Mouse (Mus musculus) retina, adult 2 months (tissue): ENCODE measurements around the gene Cpa4.

ENCODE experiments used
- DNase-seq: peaks from one replicate; pipeline ENCODE4 v3.0.0-alpha.2; 2012; ENCODE audit warnings: low read depth, low spot score

Gene Cpa4

DNA sequence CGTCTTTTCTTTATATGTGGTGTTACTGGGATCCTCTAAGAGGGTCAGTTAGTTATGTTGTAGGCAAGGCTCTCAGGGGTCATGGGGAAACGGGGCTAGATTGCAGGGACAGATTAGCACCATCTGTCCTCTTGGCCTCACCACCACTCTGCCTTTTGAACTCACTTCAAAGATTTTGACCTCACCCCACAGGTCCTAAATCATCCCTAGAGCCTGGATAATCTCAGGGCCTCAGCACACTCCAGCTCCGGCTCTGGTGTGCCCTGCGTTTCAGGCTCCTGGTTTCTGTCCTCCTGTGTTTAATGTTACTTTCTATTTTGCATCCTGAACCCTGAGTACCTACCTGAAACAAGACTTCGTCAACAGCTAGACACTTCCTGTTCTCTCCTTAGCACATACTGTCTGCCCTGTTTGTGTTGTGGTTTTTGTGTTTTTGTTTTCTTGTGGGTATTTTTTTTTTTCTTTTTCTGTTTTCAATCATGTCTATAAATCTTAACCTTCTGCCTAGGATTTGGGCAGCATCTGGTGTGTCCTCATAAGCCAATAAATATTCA is 23.8 kb downstream of the Cpa4 start:
- no peak for DNase-seq

DNA sequence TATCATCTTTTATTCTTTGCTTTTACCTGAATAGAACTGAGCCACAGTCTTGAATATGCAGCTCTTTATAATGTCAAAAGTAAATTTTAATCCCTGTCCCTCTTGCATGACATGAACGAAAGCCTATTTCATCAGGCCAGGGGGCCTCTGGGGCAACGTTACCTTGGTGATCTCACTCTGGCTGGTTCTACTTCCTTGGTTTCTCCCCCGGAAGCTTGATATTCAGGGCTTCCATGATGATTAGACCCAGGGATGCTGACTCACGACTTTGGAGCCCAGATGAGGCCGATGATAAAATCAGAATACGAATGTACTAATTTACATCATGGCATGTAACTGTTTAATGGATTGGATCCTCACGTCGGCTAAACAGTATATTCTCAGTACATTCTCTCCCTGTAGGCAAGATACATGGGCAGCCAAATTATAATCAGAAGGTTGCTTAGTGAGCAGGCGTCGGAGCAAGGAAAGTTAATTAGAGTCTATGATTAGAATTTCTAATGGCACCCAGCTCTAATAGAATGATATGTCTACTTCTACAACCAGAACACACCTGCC is 24.3 kb downstream of the Cpa4 start:
- DNase-seq = no peak

DNA sequence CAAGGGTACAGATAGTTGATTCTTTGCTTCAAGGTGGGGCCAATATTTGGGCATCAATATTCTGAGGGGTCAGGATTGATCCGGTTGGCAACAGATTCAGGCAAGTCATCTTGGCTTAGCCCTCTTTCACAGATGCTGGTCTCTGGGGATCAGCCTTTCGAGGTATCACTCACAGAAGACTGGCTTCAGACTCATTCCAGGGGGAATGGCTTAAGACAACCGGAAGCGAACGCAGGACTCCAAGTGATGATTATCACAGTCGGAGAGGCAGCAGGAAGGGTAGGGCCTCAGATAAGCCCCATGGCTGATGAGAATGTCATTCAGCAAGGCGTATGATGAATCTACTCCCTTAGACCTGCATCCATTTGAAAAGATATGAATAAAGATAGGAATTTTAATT is 26.2 kb downstream of the Cpa4 start:
- no peak for DNase-seq

DNA sequence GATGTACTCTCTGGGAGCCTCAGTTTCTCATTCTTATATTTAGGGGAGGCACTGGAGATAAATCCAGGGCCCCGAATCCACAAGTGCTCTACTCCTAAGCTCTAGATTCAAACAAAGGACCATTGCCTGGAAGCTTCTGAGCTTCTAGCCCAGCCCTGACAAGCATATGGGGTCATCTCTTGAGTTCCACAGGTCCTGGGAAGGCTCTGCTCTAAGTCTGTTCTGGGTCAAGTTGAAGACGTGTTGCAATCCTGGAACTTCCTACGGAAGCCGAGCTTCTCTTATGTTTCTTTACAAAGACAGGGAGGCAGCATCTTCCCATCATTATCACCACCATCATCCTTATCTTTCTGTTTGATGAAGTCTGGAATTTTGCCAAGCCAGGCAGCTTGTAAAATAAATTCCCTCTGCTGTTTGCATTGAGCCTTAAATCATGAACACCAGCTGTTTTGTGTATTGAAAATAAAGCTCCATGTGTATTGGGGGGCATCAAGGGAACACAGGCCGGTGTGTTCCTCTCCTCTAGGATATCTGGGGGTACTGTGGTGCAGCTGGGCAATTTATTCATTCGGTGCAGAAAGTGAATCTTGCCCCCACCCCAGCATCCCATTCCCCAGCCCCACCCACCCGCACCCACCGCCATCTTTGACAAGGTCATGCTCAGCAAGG is 28.2 kb downstream of the Cpa4 start:
- no peak for DNase-seq

DNA sequence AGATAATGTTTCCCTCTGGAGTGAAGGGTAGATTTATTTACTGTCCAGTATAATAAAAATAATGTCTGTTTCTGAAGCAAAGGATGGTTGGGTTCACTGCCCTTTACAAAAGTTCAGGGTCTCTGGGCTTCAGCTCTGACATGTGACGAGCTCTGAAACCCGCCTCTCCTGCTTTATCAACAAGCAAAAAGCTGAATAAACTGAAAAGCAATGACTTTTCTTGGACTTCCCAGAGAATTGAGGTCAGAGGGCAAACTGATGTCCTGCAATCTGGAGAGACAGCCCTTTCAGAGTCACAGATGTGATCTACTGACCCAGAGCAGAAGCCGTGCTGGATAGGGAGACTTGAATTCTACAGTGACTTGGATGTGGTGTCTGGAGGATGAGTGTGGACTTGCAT is 31.9 kb downstream of the Cpa4 start:
- no peak for DNase-seq

DNA sequence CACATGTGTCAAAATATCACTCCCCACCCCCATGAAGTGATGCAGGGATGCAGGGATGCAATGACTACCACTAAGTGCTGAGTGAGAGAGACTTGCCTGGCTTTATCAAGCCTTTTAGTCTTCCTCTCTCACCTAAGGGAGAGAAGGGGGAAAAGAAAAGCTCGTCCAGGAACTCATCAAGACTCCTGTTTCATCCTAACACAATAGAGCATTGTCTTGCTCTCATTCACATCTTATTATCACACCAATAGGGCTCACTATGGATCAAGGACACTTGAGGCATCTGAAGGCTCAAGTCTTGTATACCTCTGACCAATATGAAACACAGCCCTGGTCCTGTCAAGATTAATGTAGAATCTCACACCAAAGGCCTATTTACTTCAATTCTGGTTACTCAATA is 32.8 kb downstream of the Cpa4 start:
- DNase-seq = no peak

- no peak for DNase-seq
These were observed 36.2 kb downstream of the Cpa4 start for GRCm38 (mm10) chr6:30604342-30604867.

DNA sequence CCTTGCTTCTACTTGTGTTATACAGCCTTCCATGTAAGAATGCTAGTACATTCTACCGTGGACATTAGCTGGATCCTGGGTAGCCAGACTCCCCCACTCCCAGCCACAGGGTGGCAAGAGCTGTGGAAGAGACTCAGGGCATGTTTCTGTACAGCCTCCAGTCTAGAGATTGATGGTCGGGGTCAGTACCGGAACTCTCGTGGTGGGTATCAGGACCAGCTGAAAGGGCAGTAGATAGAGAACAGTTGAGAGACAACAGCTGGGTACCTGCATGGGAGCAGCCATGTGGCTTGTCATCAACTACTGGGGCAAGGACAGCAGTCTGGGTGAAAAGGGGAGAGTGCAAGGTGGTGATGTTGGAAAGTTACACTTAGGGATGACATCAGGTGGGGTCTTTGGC is 36.9 kb downstream of the Cpa4 start:
- no peak for DNase-seq

GRCm38 (mm10) chr6:30605672-30606071 is 37.5 kb downstream of the Cpa4 start:
- DNase-seq = no peak

DNA sequence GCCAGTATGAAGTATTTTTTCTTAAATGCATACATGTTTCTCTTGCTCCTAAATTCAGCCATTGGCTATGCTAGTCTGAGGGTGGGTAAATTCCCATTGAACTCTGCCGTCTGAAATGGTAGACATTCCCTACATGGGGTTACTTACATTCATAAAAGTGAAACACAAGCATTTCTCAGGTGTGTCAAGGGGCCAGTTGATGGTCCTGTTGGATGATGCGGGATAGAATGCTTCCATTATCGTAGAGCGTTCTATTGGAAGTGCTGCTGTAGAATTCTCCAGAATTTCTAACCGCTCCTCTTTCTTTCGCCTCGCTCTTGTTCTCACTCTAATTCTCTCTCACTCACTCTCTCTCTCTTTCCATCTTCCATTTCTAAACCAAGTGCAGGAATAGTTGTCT is 42.5 kb downstream of the Cpa4 start, which contains the start of gene Cpa5:
Cpa5 (plus strand) TSS at position 301 of the 400 bp plus-strand sequence.
- no peak for DNase-seq

DNA sequence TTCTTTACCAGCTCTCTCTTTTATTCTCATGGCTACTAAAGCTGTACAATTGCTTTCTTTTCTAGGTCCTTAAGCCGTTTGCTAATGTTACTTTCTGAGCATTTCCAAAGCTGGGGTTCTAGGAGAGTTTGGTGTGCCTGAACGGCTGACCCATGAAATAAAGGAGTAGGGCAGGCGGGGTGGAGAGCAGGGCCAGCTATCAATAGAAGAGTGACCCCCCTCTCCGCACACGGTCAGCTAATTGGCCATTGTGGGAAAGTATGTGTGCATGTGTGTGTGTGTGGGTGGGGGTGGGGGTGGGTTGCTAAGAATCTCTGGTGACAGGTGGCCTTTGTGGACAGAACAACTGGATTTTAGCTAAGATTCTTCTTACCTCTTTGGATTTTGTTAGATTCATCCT is 43.0 kb downstream of the Cpa4 start:
- no peak for DNase-seq

GRCm38 (mm10) chr6:30614251-30614650 is 46.1 kb downstream of the Cpa4 start:
- DNase-seq = no peak

- no peak for DNase-seq
These were observed 47.6 kb downstream of the Cpa4 start for GRCm38 (mm10) chr6:30615741-30616140.

GRCm38 (mm10) chr6:30616491-30616941 is 48.3 kb downstream of the Cpa4 start:
- no peak for DNase-seq

DNA sequence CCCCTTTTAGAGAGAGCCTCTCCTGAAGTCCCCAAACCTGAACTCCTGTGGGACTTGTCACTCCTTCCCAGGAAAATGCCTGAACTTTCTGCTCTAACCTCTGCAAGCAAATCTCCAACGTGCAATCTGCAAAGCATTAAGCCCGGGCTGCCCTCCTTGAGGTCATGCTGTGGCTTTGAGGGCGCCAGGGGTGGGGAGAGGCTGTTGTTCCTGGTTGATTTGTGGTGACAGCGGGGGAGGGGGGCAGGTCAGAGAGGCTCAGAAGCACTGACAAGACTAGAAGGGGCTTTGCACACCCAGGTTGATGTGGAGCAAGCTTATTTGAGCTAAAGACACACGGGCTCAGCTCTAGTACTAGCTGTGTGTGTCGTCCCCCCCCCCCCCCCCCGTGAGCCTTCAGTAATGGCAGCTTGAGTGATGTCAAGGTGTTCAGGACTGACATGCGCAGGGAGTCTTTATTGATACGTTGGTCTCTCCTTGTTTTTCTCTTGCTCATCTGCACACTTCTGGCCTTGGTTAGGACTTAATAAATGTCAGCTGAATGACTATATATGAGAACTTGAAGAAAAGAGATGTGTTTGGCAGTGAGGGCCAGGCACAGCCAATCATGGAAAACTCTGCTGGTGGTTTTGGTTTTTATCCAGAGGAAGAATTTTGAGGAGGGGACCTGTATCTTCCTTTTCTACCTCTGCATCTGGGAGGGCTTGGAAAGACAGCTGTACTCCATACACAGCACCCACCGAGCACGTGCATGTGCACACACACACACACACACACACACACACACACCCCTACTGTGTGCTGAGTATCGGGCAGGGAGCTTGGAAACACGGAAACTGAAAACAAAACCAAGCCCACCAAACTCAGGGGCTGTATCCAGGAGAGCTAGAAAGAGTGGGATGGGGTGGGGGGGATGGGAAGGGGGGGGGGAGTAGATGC is 49.1 kb downstream of the Cpa4 start:
- no peak for DNase-seq

GRCm38 (mm10) chr6:30617959-30618590 is 49.9 kb downstream of the Cpa4 start:
- no peak for DNase-seq

GRCm38 (mm10) chr6:30618735-30619134 is 50.6 kb downstream of the Cpa4 start:
- no peak for DNase-seq

DNA sequence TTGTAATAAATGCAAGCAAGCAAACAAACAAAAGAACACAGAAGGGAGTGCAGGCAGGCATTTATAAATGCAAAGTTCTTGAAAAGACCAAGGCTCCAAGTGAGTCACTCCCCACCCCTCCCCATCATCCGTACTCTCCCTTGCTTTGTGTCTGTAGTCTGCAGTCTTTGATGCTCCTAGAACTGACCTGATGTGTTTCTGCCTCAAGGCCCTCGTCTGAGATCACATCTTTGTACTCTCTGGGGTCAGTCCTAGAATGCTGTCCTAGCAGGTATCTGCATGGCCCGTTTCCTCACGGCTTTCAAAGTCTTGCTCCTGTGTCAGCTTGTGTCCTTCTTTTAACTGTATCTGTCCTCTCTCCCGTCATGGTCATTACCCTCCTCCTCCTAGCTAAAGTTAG is 51.4 kb downstream of the Cpa4 start:
- DNase-seq = no peak

GRCm38 (mm10) chr6:30620591-30620990 is 52.4 kb downstream of the Cpa4 start:
- DNase-seq = no peak

GRCm38 (mm10) chr6:30620994-30621393 is 52.8 kb downstream of the Cpa4 start:
- DNase-seq = no peak

DNA sequence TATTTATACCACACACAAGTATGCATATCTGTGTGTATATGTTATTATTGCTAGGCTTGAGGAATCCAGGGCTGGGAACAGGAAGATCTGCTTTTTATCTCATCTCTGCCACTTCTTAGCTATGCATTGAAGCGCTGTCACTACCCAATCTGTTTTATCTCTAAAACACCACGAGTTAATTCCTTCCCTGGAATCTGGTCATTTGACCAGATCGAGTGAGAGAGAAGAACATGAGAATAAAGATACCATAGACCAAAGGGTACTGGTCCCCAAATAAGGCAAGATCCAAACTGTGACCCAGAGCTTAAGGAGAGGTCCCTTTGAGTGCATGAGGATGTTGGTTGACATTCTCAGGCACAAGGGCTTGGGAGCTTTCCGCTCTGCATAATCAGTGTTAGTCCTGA is 53.8 kb downstream of the Cpa4 start:
- DNase-seq = no peak
